Mouse (Mus musculus): Measurements from ENCODE around the gene Sept12.

DNA sequence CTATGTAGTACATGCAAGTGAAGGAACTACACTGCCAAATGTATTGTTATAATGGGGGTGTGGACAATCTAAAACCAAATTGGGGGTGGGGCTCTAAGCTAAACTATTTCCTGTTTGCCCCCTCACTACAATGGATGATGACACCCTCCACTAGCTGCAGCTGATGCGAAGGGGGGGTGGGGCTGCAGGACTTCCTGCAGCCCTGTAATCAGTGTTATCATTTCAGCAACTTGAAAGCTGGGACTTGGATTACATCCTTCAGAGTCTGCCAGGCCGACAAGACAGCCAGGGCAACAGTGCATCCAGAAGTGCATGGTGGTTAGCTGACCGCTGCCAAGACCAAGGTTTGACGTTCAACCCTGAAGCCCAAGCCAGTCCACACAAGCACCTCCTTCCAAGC lies 26.0 kb downstream of the Sept12 start:
- TF ChIP-seq POLR2A (IDR thresholded peaks at IDR 0.05; ENCODE audit: low read depth, low read length) (no peak), CTCF (IDR thresholded peaks at IDR 0.05; ENCODE audit: extremely low read depth, insufficient read length, insufficient replicate concordance, low read depth, low read length) (no peak)
